Mouse (Mus musculus) forebrain, embryonic 14.5 days (tissue): Measurements from ENCODE around the gene P3h1. TPM values are rescaled to one million over a fixed set of nuclear protein-coding genes. Genes with fewer than 3 reads are reported as not detected.

Source experiments
- ATAC-seq: fragments of 200-750 bp; cut with Nextera tagmentation; 2 replicates; pipeline ENCODE4 v1.8.0; 2017; ENCODE audit warnings: mild to moderate bottlenecking, moderate library complexity
- DNase-seq: peaks from one replicate; pipeline ENCODE4 v3.0.0-alpha.2; 2015; ENCODE audit warnings: low spot score
- H3K27ac ChIP-seq: fragments of 300-500 bp; sonication (generic); 2 replicates; pipeline ENCODE4 v1.5.1; 2014; ENCODE audit warnings: low read depth, mild to moderate bottlenecking, control low read depth, low read length, moderate library complexity
- H3K27me3 ChIP-seq: fragments of 300-500 bp; sonication (generic); replicated peaks from 2 replicates; pipeline ENCODE4 v1.6.1; 2014; ENCODE audit warnings: low read length, control low read depth, mixed read lengths; ENCODE audit not compliant: control insufficient read depth, insufficient read depth
- H3K36me3 ChIP-seq: fragments of 300-500 bp; sonication (generic); 2 replicates; pipeline ENCODE4 v1.6.1; 2014; ENCODE audit warnings: low read length, control low read depth; ENCODE audit not compliant: control insufficient read depth, insufficient read depth
- H3K4me1 ChIP-seq: fragments of 300-500 bp; sonication (generic); 2 replicates; pipeline ENCODE4 v1.6.1; 2014; ENCODE audit warnings: antibody characterized with exemption, low read length, control low read depth; ENCODE audit not compliant: control insufficient read depth, insufficient read depth
- H3K4me2 ChIP-seq: fragments of 300-500 bp; sonication (generic); 2 replicates; pipeline ENCODE4 v1.6.1; 2014; ENCODE audit warnings: mild to moderate bottlenecking, control low read depth, low read length
- H3K4me3 ChIP-seq: fragments of 300-500 bp; sonication (generic); 2 replicates; pipeline ENCODE4 v1.5.1; 2014; ENCODE audit warnings: low read depth, low read length, control low read depth
- H3K9ac ChIP-seq: fragments of 300-500 bp; sonication (generic); 2 replicates; pipeline ENCODE4 v1.6.1; 2014; ENCODE audit warnings: mild to moderate bottlenecking, low read length, control low read depth, moderate library complexity
- H3K9me3 ChIP-seq: fragments of 300-500 bp; sonication (generic); replicated peaks from 2 replicates; pipeline ENCODE4 v1.6.1; 2016; ENCODE audit warnings: low read length, control low read depth, mixed read lengths; ENCODE audit not compliant: control insufficient read depth
- WGBS: fragments of 180-500 bp; shearing (Covaris S2); extraction: QIAGEN DNeasy Blood & Tissue Kit; methylation state at CpG from one replicate; pipeline ENCODE4 v1.1.7; 2014; 5-methylcytosine and 5-hydroxymethylcytosine counted together
- polyA plus RNA-seq: library from polyadenylated mRNA; unstranded; fragments of >200 nt; fragmentation: Nextera tagmentation; extraction: Ambion mirVana; gene quantifications from 2 replicates; pipeline ENCODE4 v1.2.1, GENCODE M21; 2014

Gene P3h1
- polyA plus RNA-seq, 1 experiment from 2014 or later, result 8.0 TPM

DNA sequence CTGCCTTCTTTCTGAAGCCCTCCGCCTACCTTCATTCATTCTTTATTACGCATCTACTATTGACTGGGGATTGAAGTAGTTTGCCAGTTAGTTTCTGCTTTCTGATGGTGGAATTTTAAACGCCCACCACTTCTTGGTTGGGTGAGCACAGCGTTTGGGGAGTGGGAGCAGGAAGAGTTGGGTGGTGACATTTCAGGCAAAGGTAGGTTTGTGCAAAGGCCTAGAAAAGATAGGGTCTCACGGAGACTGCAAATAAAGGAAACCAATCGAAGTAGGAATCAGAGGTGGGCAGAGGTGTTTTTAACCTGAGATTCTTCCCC lies 62.4 kb downstream of the P3h1 start:
- Histone ChIP-seq H3K27ac (peak overlapping the region; percentile 91), H3K4me3 (peak overlapping the region; percentile 92), H3K4me2 (peak overlapping the region; percentile 58), H3K4me1 (peaks cover 9% of the 10 kb centered on the region; the same call in 1 of the 2 replicates), H3K9me3 (no peaks in the 10 kb centered on the region), H3K27me3 (no peaks in the 10 kb centered on the region), H3K9ac (peak overlapping the region; percentile 77), H3K36me3 (peaks cover 5% of the 10 kb centered on the region; the same call in 1 of the 2 replicates)
- WGBS, result 9% methylated on average over 6 of the region's 6 CpGs
- DNase-seq (no peak), ATAC-seq (no peak)

GRCm38 (mm10) chr4:119297361-119297760 lies 64.6 kb downstream of the P3h1 start:
- H3K4me1 ChIP-seq, result 0 out of 2 replicates have a peak, but pooled peaks cover 2% of the 10 kb centered on the region
- ATAC-seq, result no peak
- H3K36me3 ChIP-seq, result peaks cover 4% of the 10 kb centered on the region; the same call in 1 of the 2 replicates
- no peak overlapping the region for H3K4me3 ChIP-seq
- no peaks in the 10 kb centered on the region for H3K27me3 ChIP-seq
- H3K9ac ChIP-seq, result no peak overlapping the region
- H3K4me2 ChIP-seq, result no peak overlapping the region
- no peak overlapping the region for H3K27ac ChIP-seq
- WGBS, result 84% methylated on average over 2 of the region's 2 CpGs
- H3K9me3 ChIP-seq, result no peaks in the 10 kb centered on the region
- no peak for DNase-seq

Other genes starting within 250 kb of the P3h1 start
- gene Slc2a1, start 124.2 kb upstream of the P3h1 start, polyA plus RNA-seq, result 85.3 and 96.7 TPM in 2 replicates
- gene Zfp691, start 58.7 kb upstream of the P3h1 start, polyA plus RNA-seq, result 4.2 and 4.3 TPM in 2 replicates
- gene Ermap, start 42.9 kb upstream of the P3h1 start, polyA plus RNA-seq, result 0.41 and 0.94 TPM in 2 replicates
- gene Svbp, start 37.6 kb upstream of the P3h1 start, polyA plus RNA-seq, result 290 and 301 TPM in 2 replicates
- 0.22 and 0.48 TPM in 2 replicates for gene Tmem269, start 14.7 kb upstream of the P3h1 start, polyA plus RNA-seq
- 25.5 and 28.8 TPM in 2 replicates for gene AU022252, start 203 bp upstream of the P3h1 start, polyA plus RNA-seq
- gene Cldn19, start 22.5 kb downstream of the P3h1 start, polyA plus RNA-seq, result 0.13 and 0.35 TPM in 2 replicates
- gene Ybx1, start 61.7 kb downstream of the P3h1 start, polyA plus RNA-seq, result 963 and 964 TPM in 2 replicates
- 84.1 and 95.8 TPM in 2 replicates for gene Ppih, start 87.6 kb downstream of the P3h1 start, polyA plus RNA-seq
- gene Ccdc30, start 182.6 kb downstream of the P3h1 start, polyA plus RNA-seq, result 14.0 and 14.4 TPM in 2 replicates
- gene Ppcs, start 189.5 kb downstream of the P3h1 start, polyA plus RNA-seq, result 17.1 and 23.0 TPM in 2 replicates
- gene Zmynd12, start 189.9 kb downstream of the P3h1 start, polyA plus RNA-seq, result 0.30 and 0.38 TPM in 2 replicates